Mouse (Mus musculus) lung, postnatal 0 days (tissue): ENCODE results near the gene Gm6685. TPM values are rescaled to one million over a fixed set of nuclear protein-coding genes. Genes with fewer than 3 reads are reported as not detected.

ENCODE experiments used
- ATAC-seq: fragments of 200-750 bp; cut with Nextera tagmentation; 2 replicates; pipeline ENCODE4 v1.8.0; 2017; ENCODE audit warnings: moderate library complexity
- DNase-seq: peaks from one replicate; pipeline ENCODE4 v3.0.0-alpha.2; 2016; ENCODE audit warnings: low spot score
- H3K27ac ChIP-seq: fragments of 300-500 bp; sonication (generic); 2 replicates; pipeline ENCODE4 v1.5.1; 2014; ENCODE audit warnings: antibody characterized with exemption, mild to moderate bottlenecking, low read length, mixed read lengths
- H3K27me3 ChIP-seq: fragments of 300-500 bp; sonication (generic); replicated peaks from 2 replicates; pipeline ENCODE4 v1.6.1; 2014; ENCODE audit warnings: low read length, mixed read lengths; ENCODE audit not compliant: insufficient read depth
- H3K36me3 ChIP-seq: fragments of 300-500 bp; sonication (generic); 2 replicates; pipeline ENCODE4 v1.6.1; 2014; ENCODE audit warnings: low read length, mixed read lengths; ENCODE audit not compliant: insufficient read depth
- H3K4me1 ChIP-seq: fragments of 300-500 bp; sonication (generic); 2 replicates; pipeline ENCODE4 v1.6.1; 2014; ENCODE audit warnings: antibody characterized with exemption, low read depth, low read length, mixed read lengths; ENCODE audit not compliant: insufficient read depth
- H3K4me2 ChIP-seq: fragments of 300-500 bp; sonication (generic); replicated peaks from 2 replicates; pipeline ENCODE4 v1.6.1; 2014; ENCODE audit warnings: low read depth, mild to moderate bottlenecking, low read length, moderate library complexity, mixed read lengths
- H3K4me3 ChIP-seq: fragments of 300-500 bp; sonication (generic); 2 replicates; pipeline ENCODE4 v1.5.1; 2014; ENCODE audit warnings: low read depth, low read length
- H3K9ac ChIP-seq: fragments of 300-500 bp; sonication (generic); replicated peaks from 2 replicates; pipeline ENCODE4 v1.6.1; 2014; ENCODE audit warnings: low read depth, mild to moderate bottlenecking
- H3K9me3 ChIP-seq: fragments of 300-500 bp; sonication (generic); 2 replicates; pipeline ENCODE4 v1.6.1; 2016; ENCODE audit warnings: low read length, mixed read lengths
- CTCF ChIP-seq: IDR thresholded peaks from 2 replicates; pipeline ENCODE4 v1.5.1; 2016; ENCODE audit warnings: antibody characterized with exemption, mild to moderate bottlenecking
- EP300 ChIP-seq: IDR thresholded peaks from 2 replicates; pipeline ENCODE4 v1.6.1; 2016; ENCODE audit warnings: antibody characterized with exemption, mild to moderate bottlenecking, control low read depth
- WGBS: fragments of 180-500 bp; shearing (Covaris S2); extraction: QIAGEN DNeasy Blood & Tissue Kit; methylation state at CpG from one replicate; pipeline ENCODE4 v1.1.7; 2014; 5-methylcytosine and 5-hydroxymethylcytosine counted together
- polyA plus RNA-seq: library from polyadenylated mRNA; unstranded; fragments of >200 nt; fragmentation: Nextera tagmentation; extraction: Ambion mirVana; gene quantifications from 2 replicates; pipeline ENCODE4 v1.2.1, GENCODE M21; 2015

Gm6685 gene
- polyA plus RNA-seq, 1 experiment from 2014 or later = not detected

DNA sequence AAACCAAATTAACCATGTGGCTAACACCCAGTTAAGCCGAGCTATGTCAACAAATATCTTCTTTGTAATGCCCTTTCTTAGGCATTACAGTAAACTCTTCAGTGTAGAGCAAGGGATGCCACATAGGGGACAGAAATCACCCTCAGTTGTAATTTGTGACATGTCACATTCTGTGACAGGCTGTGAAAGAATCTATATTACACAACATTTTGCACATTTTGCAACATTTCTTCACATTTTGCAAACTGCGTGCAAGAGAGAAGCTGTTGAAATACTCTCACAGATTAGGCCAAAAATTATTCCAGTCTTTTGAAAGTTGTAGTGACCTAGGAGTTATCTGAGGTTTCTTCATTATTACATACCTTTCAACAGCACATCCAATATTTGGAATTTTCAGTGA is 3.8 kb upstream of the Gm6685 start:
- DNase-seq (peak; percentile 25), ATAC-seq (no peak)
- TF ChIP-seq CTCF (no peak), EP300 (no peak)
- no peak overlapping the region for H3K4me2 ChIP-seq
- no peak overlapping the region for H3K4me3 ChIP-seq
- no peaks in the 10 kb centered on the region for H3K36me3 ChIP-seq
- no peaks in the 10 kb centered on the region for H3K9me3 ChIP-seq
- H3K27ac ChIP-seq = no peak overlapping the region
- 68% methylated on average over 2 of the region's 2 CpGs for WGBS
- H3K27me3 ChIP-seq = no peaks in the 10 kb centered on the region
- no peak overlapping the region for H3K9ac ChIP-seq
- H3K4me1 ChIP-seq = no peaks in the 10 kb centered on the region

DNA sequence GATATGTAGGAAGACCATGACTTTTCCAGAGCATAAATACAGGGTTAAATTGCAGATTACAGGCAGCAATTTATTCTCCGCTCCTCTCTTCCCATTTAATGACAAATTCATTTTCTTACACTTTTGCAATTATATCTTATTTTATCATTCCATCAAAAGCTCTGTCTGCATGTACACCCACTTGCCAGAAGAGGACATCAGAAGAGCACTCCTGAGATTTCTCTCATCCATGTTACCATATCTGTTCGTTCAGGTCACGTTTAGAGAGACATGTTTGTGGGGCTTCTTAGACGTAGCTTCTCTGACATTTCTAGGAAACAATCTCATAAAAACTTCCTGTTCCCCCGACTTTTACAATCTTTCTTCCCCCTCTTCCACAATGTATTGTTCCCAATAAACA is 2.2 kb upstream of the Gm6685 start:
- Histone ChIP-seq H3K27ac (no peak overlapping the region), H3K4me3 (no peak overlapping the region), H3K27me3 (no peaks in the 10 kb centered on the region), H3K4me1 (no peaks in the 10 kb centered on the region), H3K9me3 (no peaks in the 10 kb centered on the region), H3K36me3 (no peaks in the 10 kb centered on the region), H3K9ac (no peak overlapping the region), H3K4me2 (no peak overlapping the region)
- 55% methylated on average over 5 of the region's 5 CpGs for WGBS
- DNase-seq = no peak
- TF ChIP-seq CTCF (peak; percentile 54), EP300 (no peak)
- ATAC-seq = no peak

- Histone ChIP-seq H3K9ac (no peak overlapping the region), H3K4me1 (no peaks in the 10 kb centered on the region), H3K9me3 (no peaks in the 10 kb centered on the region), H3K4me2 (no peak overlapping the region), H3K36me3 (no peaks in the 10 kb centered on the region), H3K27me3 (no peaks in the 10 kb centered on the region), H3K4me3 (no peak overlapping the region), H3K27ac (no peak overlapping the region)
- ATAC-seq = no peak
- no peak for DNase-seq
- WGBS = 76% methylated on average over 1 of the region's 1 CpGs
- TF ChIP-seq CTCF (no peak), EP300 (no peak)
Observed at GRCm38 (mm10) chr11:28327878-28328277, 11.8 kb downstream of the Gm6685 start.

GRCm38 (mm10) chr11:28313396-28313795 is 26.3 kb downstream of the Gm6685 start:
- Histone ChIP-seq H3K27me3 (no peaks in the 10 kb centered on the region), H3K4me3 (no peak overlapping the region), H3K4me1 (no peaks in the 10 kb centered on the region), H3K9ac (no peak overlapping the region), H3K4me2 (no peak overlapping the region), H3K27ac (no peak overlapping the region), H3K36me3 (no peaks in the 10 kb centered on the region), H3K9me3 (no peaks in the 10 kb centered on the region)
- TF ChIP-seq CTCF = no peak
- TF ChIP-seq EP300 = no peak
- ATAC-seq (no peak), DNase-seq (no peak)
- 45% methylated on average over 1 of the region's 1 CpGs for WGBS

GRCm38 (mm10) chr11:28307723-28308122 is 31.9 kb downstream of the Gm6685 start:
- Histone ChIP-seq H3K36me3 (no peaks in the 10 kb centered on the region), H3K9me3 (no peaks in the 10 kb centered on the region), H3K4me1 (no peaks in the 10 kb centered on the region), H3K4me3 (no peak overlapping the region), H3K27ac (no peak overlapping the region), H3K9ac (no peak overlapping the region), H3K4me2 (no peak overlapping the region), H3K27me3 (no peaks in the 10 kb centered on the region)
- no peak for TF ChIP-seq EP300
- TF ChIP-seq CTCF = no peak
- ATAC-seq (no peak), DNase-seq (no peak)
- WGBS = 90% methylated on average over 1 of the region's 1 CpGs

DNA sequence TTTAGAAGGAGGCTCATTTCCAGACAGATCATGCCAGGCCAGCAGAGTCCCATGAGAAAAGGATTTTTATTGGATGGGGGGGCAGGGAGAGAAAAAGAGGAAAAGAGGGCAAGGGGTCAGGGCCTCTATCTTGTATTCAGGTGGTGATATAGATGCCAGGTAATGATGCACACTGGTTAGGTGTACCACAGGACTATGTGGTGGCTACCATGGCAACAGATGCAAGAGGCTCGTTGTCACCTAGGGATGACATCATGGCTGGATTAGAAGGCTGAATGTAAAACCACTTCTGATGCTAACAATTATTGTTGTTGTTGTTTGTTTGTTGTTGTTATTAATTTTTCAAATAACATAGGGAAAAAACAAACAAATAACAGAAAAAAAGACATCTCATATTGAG is 49.2 kb downstream of the Gm6685 start:
- DNase-seq = no peak
- Histone ChIP-seq H3K36me3 (no peaks in the 10 kb centered on the region), H3K4me2 (no peak overlapping the region), H3K27me3 (no peaks in the 10 kb centered on the region), H3K4me3 (no peak overlapping the region), H3K9ac (no peak overlapping the region), H3K4me1 (no peaks in the 10 kb centered on the region), H3K9me3 (no peaks in the 10 kb centered on the region), H3K27ac (no peak overlapping the region)
- 74% methylated on average over 1 of the region's 1 CpGs for WGBS
- no peak for ATAC-seq
- TF ChIP-seq CTCF (no peak), EP300 (no peak)

Other genes with a start within 250 kb of the Gm6685 start
- 13.8 and 16.7 TPM in 2 replicates for gene Ccdc85a, start 244.5 kb upstream of the Gm6685 start, polyA plus RNA-seq